Mouse (Mus musculus): ENCODE measurements around the gene Lrrfip1. TPM values are rescaled to one million over a fixed set of nuclear protein-coding genes. Genes with fewer than 3 reads are reported as not detected.
A peak's percentile ranks its signal among the peaks of the same experiment; 100 is the strongest.

Gene Lrrfip1
- polyA plus RNA-seq, 1 experiment from 2014 or later, result 28.3 TPM

DNA sequence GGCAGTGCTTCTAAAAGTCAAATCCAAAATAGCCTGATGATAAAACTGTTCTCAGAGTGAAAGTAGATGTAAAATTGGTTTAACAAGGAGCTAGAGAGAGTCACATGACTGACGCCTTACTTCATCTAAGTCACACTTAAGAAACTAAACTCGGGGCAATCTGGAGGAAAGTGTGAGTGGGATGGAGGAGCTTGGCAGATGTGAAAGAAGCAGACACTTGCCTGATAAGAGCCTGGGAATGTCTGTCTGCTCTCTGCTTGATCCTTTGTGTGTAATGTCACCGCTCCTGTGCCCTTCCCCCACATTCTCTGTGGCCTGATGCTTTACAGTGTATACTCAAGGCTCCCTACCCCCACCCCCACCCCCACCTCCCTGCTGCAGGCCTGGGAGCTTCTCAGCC is 87.8 kb downstream of the Lrrfip1 start:
- Histone ChIP-seq H3K4me3 (replicated peaks) (no peak overlapping the region), H3K9me3 (no peaks in the 10 kb centered on the region), H3K9ac (replicated peaks) (no peak overlapping the region), H3K27ac (peak overlapping the region; percentile 74), H3K4me2 (no peak overlapping the region), H3K36me3 (no peaks in the 10 kb centered on the region), H3K27me3 (no peaks in the 10 kb centered on the region), H3K4me1 (replicated peaks) (peaks cover 24% of the 10 kb centered on the region)
- ATAC-seq (ENCODE audit: insufficient number of reproducible peaks, insufficient read depth, low FRiP score, low TSS enrichment, low read depth), result no peak
- WGBS, result 22% methylated on average over 3 of the region's 3 CpGs

DNA sequence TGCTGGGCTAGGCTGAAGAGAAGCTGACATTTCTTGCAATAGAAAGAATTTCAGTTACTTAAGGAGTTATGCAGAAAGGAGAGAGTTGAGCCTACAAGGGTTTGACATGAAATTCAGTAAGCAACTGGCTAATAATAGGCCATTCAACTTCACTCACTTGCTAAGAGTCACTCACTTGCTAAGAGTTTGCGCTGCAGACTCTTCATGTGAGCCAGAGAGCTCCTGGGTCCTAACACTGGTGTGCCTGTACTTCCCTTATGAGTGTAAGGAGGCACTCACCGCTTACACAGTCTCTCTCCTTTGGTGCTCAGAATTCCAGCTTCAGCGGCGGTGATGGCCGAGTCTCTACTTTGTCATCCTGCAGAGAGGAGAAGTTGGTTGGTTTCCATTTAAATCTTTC is 88.2 kb downstream of the Lrrfip1 start:
- Histone ChIP-seq H3K4me2 (no peak overlapping the region), H3K27ac (peak overlapping the region; percentile 74), H3K4me1 (replicated peaks) (peaks cover 24% of the 10 kb centered on the region), H3K9me3 (no peaks in the 10 kb centered on the region), H3K4me3 (replicated peaks) (no peak overlapping the region), H3K9ac (replicated peaks) (no peak overlapping the region), H3K27me3 (no peaks in the 10 kb centered on the region), H3K36me3 (no peaks in the 10 kb centered on the region)
- WGBS, result 77% methylated on average over 5 of the region's 5 CpGs
- no peak for ATAC-seq (ENCODE audit: insufficient number of reproducible peaks, insufficient read depth, low FRiP score, low TSS enrichment, low read depth)

DNA sequence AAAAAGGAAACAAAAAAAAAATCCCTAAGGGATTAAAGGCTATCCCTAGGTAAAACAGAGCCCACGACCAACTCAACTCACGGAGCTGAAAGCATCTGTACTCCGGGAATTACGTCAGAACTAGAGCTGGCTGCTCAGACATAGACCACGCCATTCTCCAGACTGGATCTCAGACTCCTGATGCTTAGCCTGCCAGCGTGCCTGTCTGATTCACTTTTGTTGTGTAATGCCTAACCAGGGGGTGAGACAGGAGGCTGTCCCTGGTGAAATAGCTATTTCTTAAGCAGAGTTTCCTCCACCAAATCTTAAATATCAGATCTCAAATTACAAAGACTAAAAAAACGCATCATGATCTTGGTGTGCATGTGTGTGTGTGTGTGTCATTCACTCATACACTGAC is 89.5 kb downstream of the Lrrfip1 start:
- Histone ChIP-seq H3K27ac (no peak overlapping the region), H3K9me3 (no peaks in the 10 kb centered on the region)
- WGBS, result 83% methylated on average over 7 of the region's 7 CpGs

DNA sequence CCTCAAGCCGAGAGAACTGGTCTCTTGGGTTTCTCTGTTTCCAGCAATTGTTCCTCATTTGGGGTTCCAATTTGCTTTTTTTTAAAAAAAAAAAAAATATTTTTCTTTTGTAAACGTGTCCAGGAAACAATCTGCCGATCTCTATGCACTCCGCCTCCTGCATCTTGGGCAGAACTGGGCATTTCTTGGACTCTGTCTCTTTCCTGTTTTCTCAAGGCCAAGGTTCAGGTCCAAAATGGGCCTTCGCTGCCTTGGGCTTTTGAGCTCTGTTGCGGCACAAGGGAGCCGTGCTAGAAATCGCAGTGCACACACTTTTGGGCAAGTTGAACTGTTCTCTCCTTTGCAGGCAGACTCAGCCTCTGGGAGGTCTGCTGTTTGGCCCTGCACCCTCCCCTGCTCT is 90.4 kb downstream of the Lrrfip1 start:
- Histone ChIP-seq H3K36me3 (no peaks in the 10 kb centered on the region), H3K27ac (0 out of 2 replicates have a peak overlapping the region, but pooled peaks have one; percentile 12), H3K4me2 (no peak overlapping the region), H3K9me3 (no peaks in the 10 kb centered on the region), H3K27me3 (no peaks in the 10 kb centered on the region), H3K4me1 (replicated peaks) (peaks cover 24% of the 10 kb centered on the region), H3K4me3 (replicated peaks) (no peak overlapping the region), H3K9ac (replicated peaks) (no peak overlapping the region)
- ATAC-seq (ENCODE audit: insufficient number of reproducible peaks, insufficient read depth, low FRiP score, low TSS enrichment, low read depth), result no peak
- WGBS, result 87% methylated on average over 8 of the region's 8 CpGs

More for the DNA sequence above, 89.5 kb downstream of the Lrrfip1 start:
- Histone ChIP-seq H3K27me3 (no peaks in the 10 kb centered on the region), H3K4me2 (no peak overlapping the region), H3K9ac (replicated peaks) (no peak overlapping the region), H3K4me3 (replicated peaks) (no peak overlapping the region), H3K36me3 (no peaks in the 10 kb centered on the region), H3K4me1 (replicated peaks) (peaks cover 24% of the 10 kb centered on the region)
- no peak for ATAC-seq (ENCODE audit: insufficient number of reproducible peaks, insufficient read depth, low FRiP score, low TSS enrichment, low read depth)

DNA sequence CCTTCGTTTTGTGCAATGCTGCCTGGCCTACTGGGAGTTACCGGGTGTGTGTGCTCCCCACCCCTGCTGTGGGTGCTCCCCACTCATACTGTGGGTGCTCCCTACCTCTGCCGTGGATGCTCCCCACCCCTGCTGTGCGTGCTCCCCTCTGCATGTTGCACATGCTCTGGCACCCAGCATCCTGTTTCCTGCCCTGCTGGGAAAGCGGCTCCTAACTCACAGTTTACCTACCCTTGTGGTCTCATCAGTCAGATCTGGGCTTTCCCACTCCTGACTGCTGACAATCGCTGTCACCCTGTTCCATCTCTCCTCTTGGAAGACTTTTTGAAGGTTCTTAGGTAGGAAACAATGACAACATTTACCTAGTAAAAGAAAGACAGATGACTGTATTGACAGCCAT is 91.9 kb downstream of the Lrrfip1 start:
- H3K4me2 ChIP-seq, result no peak overlapping the region
- H3K9ac ChIP-seq (replicated peaks), result no peak overlapping the region
- WGBS, result 86% methylated on average over 6 of the region's 6 CpGs
- no peaks in the 10 kb centered on the region for H3K36me3 ChIP-seq
- H3K9me3 ChIP-seq, result no peaks in the 10 kb centered on the region
- peaks cover 21% of the 10 kb centered on the region for H3K4me1 ChIP-seq (replicated peaks)
- no peak overlapping the region for H3K27ac ChIP-seq
- ATAC-seq (ENCODE audit: insufficient number of reproducible peaks, insufficient read depth, low FRiP score, low TSS enrichment, low read depth), result no peak
- no peaks in the 10 kb centered on the region for H3K27me3 ChIP-seq
- H3K4me3 ChIP-seq (replicated peaks), result no peak overlapping the region

DNA sequence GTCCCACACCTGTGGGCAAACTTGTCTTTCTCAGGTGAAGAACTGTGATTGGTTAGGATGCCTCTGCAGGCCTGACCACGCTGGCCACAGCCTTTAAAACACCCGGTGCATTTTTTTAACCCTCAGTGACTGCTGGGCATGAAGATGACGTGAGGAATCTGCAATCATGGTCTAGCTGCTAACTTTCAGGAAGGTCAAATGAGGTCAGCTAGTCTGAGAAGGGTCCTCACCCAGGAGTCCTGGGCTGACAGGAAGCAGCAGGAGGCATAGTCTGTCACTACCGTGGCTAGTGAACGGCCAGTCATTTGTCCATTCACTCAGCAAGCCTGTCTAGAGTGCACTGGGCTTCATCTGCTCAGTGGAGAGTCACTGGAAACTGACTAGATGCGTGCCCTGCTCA is 93.9 kb downstream of the Lrrfip1 start:
- Histone ChIP-seq H3K4me3 (replicated peaks) (no peak overlapping the region), H3K27ac (no peak overlapping the region)
- 44% methylated on average over 6 of the region's 6 CpGs for WGBS

DNA sequence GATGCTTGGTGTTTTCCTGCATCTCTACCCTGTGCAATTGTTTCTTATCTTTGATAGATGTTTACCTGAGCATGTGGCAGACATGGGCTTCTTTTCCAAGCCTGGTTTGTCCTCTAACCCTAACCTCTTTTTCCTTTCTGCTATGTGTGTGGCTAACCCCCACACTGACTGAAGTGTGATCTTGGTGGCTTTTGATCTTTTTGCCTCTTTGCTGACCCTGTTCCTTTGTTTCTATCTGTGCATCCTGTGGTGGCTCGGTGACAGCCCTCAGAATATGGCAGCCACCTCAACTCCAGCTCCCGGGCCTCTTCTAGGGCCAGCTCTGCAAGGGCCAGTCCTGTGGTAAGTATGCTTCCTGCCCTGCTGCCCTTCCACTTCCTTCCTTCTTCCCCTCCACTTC is 94.8 kb downstream of the Lrrfip1 start:
- 55% methylated on average over 2 of the region's 2 CpGs for WGBS
- Histone ChIP-seq H3K4me1 (replicated peaks) (peaks cover 18% of the 10 kb centered on the region), H3K27me3 (no peaks in the 10 kb centered on the region), H3K27ac (no peak overlapping the region), H3K36me3 (no peaks in the 10 kb centered on the region), H3K9me3 (no peaks in the 10 kb centered on the region), H3K4me2 (no peak overlapping the region), H3K9ac (replicated peaks) (no peak overlapping the region), H3K4me3 (replicated peaks) (no peak overlapping the region)
- no peak for ATAC-seq (ENCODE audit: insufficient number of reproducible peaks, insufficient read depth, low FRiP score, low TSS enrichment, low read depth)

More for the DNA sequence above, 93.9 kb downstream of the Lrrfip1 start:
- H3K36me3 ChIP-seq, result no peaks in the 10 kb centered on the region
- H3K27me3 ChIP-seq, result no peaks in the 10 kb centered on the region
- H3K4me2 ChIP-seq, result no peak overlapping the region
- no peaks in the 10 kb centered on the region for H3K9me3 ChIP-seq
- H3K9ac ChIP-seq (replicated peaks), result no peak overlapping the region
- H3K4me1 ChIP-seq (replicated peaks), result peaks cover 18% of the 10 kb centered on the region
- ATAC-seq (ENCODE audit: insufficient number of reproducible peaks, insufficient read depth, low FRiP score, low TSS enrichment, low read depth), result no peak

DNA sequence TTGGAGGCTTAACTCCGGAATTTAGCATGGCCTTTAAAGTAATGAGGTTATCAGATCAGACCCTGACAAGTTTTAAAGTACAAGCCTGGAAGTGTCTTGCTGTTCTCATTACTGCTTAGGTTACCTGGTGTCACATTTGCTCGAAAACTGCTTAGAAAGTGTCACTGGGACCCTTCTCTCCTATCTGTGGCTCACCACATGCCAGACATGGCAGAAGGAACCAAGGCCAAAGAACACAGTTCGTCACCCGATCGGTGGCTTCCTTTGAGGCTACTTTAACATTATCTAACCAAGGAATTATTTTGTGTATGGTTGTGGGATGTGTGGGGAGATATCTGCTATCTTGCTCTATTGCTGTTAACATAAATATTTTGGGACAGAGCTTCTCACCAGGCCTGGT is 95.5 kb downstream of the Lrrfip1 start:
- Histone ChIP-seq H3K36me3 (no peaks in the 10 kb centered on the region), H3K9me3 (no peaks in the 10 kb centered on the region), H3K4me2 (no peak overlapping the region), H3K9ac (replicated peaks) (no peak overlapping the region), H3K4me1 (replicated peaks) (peaks cover 22% of the 10 kb centered on the region), H3K27ac (no peak overlapping the region), H3K4me3 (replicated peaks) (no peak overlapping the region), H3K27me3 (no peaks in the 10 kb centered on the region)
- 88% methylated on average over 5 of the region's 5 CpGs for WGBS
- ATAC-seq (ENCODE audit: insufficient number of reproducible peaks, insufficient read depth, low FRiP score, low TSS enrichment, low read depth), result no peak

DNA sequence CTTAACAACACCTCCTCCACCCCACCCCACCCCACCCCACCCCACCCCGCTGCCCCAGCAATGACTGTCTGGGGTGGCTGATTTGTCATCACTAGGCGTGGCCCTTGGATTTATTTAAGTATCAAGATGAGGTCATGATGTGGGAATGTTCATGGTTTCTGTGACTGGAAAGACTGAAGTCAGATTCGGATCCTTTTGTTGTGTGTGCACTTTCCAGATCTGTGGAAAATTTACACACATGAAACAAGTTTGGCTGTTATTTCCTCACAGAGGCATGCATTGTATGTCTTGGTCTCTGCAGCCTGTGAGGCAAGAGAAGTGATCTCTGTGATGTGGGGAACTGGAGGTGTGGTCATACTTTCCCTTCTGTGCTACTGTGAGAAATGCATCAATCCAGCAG is 96.7 kb downstream of the Lrrfip1 start:
- 76% methylated on average over 3 of the region's 3 CpGs for WGBS
- Histone ChIP-seq H3K9me3 (no peaks in the 10 kb centered on the region), H3K4me2 (no peak overlapping the region), H3K36me3 (no peaks in the 10 kb centered on the region), H3K27me3 (no peaks in the 10 kb centered on the region), H3K4me1 (replicated peaks) (peaks cover 21% of the 10 kb centered on the region), H3K27ac (no peak overlapping the region), H3K4me3 (replicated peaks) (no peak overlapping the region), H3K9ac (replicated peaks) (no peak overlapping the region)
- no peak for ATAC-seq (ENCODE audit: insufficient number of reproducible peaks, insufficient read depth, low FRiP score, low TSS enrichment, low read depth)

DNA sequence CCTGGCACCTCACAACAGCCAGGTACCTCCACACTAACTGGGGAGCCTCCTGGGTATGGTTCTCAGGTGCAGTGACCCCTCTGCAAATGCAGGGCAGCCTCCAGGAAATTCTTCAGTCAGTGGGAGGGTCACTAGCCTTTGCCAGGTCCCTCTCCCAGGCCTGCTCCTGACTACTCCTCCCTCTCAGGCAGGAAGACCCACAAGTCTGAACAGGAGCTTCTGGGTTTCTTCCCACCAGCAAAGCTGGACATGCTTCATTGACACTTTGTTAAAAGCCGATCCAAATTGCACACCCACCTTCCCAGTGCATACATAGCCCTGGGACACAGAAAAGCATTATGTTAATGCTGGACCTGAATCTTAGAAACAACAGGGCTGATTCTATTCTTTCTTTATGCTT is 97.3 kb downstream of the Lrrfip1 start:
- ATAC-seq (ENCODE audit: insufficient number of reproducible peaks, insufficient read depth, low FRiP score, low TSS enrichment, low read depth), result no peak
- H3K9me3 ChIP-seq, result no peaks in the 10 kb centered on the region
- H3K27ac ChIP-seq, result 0 out of 2 replicates have a peak overlapping the region, but pooled peaks have one; percentile 25
- no peak overlapping the region for H3K9ac ChIP-seq (replicated peaks)
- no peaks in the 10 kb centered on the region for H3K36me3 ChIP-seq
- H3K27me3 ChIP-seq, result no peaks in the 10 kb centered on the region
- no peak overlapping the region for H3K4me2 ChIP-seq
- H3K4me3 ChIP-seq (replicated peaks), result no peak overlapping the region
- 57% methylated on average over 1 of the region's 1 CpGs for WGBS
- H3K4me1 ChIP-seq (replicated peaks), result peaks cover 19% of the 10 kb centered on the region

DNA sequence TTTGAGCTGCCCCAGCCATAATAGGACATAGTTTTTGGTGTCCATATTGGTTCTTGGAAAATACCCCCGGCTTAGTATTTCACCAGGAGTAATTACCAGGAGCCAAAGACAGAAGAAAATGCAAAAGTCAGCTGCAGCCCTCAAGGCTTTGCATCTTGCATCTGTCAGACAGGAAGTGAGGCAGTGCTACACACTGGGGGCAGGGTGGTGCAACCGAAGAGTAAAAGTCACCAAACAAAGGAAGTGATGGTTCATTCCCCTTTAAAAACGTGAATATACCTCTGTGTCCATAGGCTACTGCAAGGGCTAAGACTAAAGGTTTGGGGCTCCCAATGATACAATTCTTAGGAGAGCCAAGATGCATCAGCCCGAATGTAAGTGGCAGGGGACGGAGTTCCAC is 98.0 kb downstream of the Lrrfip1 start:
- 65% methylated on average over 5 of the region's 5 CpGs for WGBS
- H3K36me3 ChIP-seq, result no peaks in the 10 kb centered on the region
- no peak for ATAC-seq (ENCODE audit: insufficient number of reproducible peaks, insufficient read depth, low FRiP score, low TSS enrichment, low read depth)
- H3K9ac ChIP-seq (replicated peaks), result no peak overlapping the region
- H3K27ac ChIP-seq, result no peak overlapping the region
- no peak overlapping the region for H3K4me3 ChIP-seq (replicated peaks)
- no peaks in the 10 kb centered on the region for H3K9me3 ChIP-seq
- H3K4me2 ChIP-seq, result no peak overlapping the region
- peaks cover 19% of the 10 kb centered on the region for H3K4me1 ChIP-seq (replicated peaks)
- no peaks in the 10 kb centered on the region for H3K27me3 ChIP-seq

DNA sequence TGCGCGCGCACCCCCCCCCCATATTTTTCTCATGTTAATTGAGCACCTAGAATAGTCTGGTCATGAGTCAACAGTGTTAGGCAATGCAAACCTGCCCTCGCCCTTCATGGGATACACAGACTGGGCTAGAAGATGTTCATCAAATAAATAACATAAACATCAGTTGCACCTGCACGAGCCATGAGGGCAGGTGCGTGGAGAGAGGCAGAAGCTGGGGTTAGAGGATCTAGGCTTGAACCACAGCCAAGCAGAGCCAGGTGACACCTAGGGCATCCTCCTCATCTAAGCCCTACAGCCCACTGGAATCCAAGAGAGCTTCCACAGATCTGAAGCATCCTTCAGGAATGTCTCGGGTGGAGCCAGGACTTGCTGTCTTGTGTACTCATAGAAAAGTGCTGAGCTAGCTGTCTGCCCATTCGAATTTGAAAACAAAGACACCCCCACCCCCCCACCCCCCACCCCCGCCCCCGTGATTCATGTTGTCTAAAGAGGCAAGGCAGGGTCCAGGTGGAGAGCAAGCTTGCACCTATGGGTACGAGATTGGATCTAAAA is 98.8 kb downstream of the Lrrfip1 start:
- H3K4me3 ChIP-seq (replicated peaks), result no peak overlapping the region
- no peaks in the 10 kb centered on the region for H3K36me3 ChIP-seq
- no peaks in the 10 kb centered on the region for H3K27me3 ChIP-seq
- H3K4me2 ChIP-seq, result no peak overlapping the region
- no peak overlapping the region for H3K9ac ChIP-seq (replicated peaks)
- H3K4me1 ChIP-seq (replicated peaks), result peaks cover 26% of the 10 kb centered on the region
- H3K9me3 ChIP-seq, result no peaks in the 10 kb centered on the region
- no peak for ATAC-seq (ENCODE audit: insufficient number of reproducible peaks, insufficient read depth, low FRiP score, low TSS enrichment, low read depth)
- 91% methylated on average over 11 of the region's 11 CpGs for WGBS
- no peak overlapping the region for H3K27ac ChIP-seq

Data from limb, embryonic 12.5 days (tissue).